Mouse (Mus musculus) Patski (cell line): ENCODE results near the gene Rab21. TPM values are rescaled to one million over a fixed set of nuclear protein-coding genes. Genes with fewer than 3 reads are reported as not detected.
A peak's percentile ranks its signal among the peaks of the same experiment; 100 is the strongest.

Experiments used
- ATAC-seq: fragments of 100-300 bp; one replicate; pipeline ENCODE4 v1.8.0; 2021
- CTCF ChIA-PET: fragments of 350-600 bp; sonication (Branson Sonifier 250); formaldehyde crosslinking; loops from one replicate; lab custom pipeline; 2022; ENCODE audit warnings: inconsistent platforms; lab: Charles Lee
- POLR2A ChIA-PET: fragments of 350-600 bp; sonication (Branson Sonifier 250); formaldehyde crosslinking; loops from one replicate; lab custom pipeline; 2022; ENCODE audit warnings: antibody characterized with exemption, inconsistent platforms; lab: Charles Lee
- DNase-seq: peaks from one replicate; pipeline ENCODE4 v3.0.0-alpha.2; 2011; ENCODE audit warnings: low read depth, low spot score
- H3K27me3 ChIP-seq: fragments of 371-371 bp; one replicate; pipeline ENCODE4 v1.5.1; 2021
- CTCF ChIP-seq: fragments of 100-300 bp; IDR thresholded peaks from one replicate; pipeline ENCODE4 v1.5.1; 2021
- in situ Hi-C: fragments of 300-500 bp; cut with MboI; formaldehyde crosslinking; loops from 3 replicates; pipeline ENCODE4 v1.11.1; 2018; ENCODE audit warnings: low pct_unique_long_range_greater_than_20kb, mixed read lengths
- polyA plus RNA-seq: library from polyadenylated mRNA; unstranded; gene quantifications from one replicate; pipeline ENCODE4 v1.2.3, GENCODE M21; 2021

The Rab21 gene
- polyA plus RNA-seq, 1 experiment from 2014 or later, result 58.2 TPM

GRCm38 (mm10) chr10:115253521-115253920, 61.9 kb downstream of the Rab21 start:
- in situ Hi-C loops, result no loop called here
- no peaks in the 10 kb centered on the region for H3K27me3 ChIP-seq
- no peak for TF ChIP-seq CTCF
- ATAC-seq (no peak), DNase-seq (no peak)
- ChIA-PET CTCF (no interaction called here), POLR2A (no interaction called here)

GRCm38 (mm10) chr10:115252321-115252757, 63.1 kb downstream of the Rab21 start:
- DNase-seq, result no peak
- no peaks in the 10 kb centered on the region for H3K27me3 ChIP-seq
- no peak for TF ChIP-seq CTCF
- no peak for ATAC-seq
- POLR2A ChIA-PET, result no interaction called here
- in situ Hi-C loops, result no loop called here
- CTCF ChIA-PET, result no interaction called here

GRCm38 (mm10) chr10:115251088-115251934, 64.1 kb downstream of the Rab21 start, which contains the start of gene Tbc1d15:
TSS of gene Tbc1d15 (minus strand) at chr10:115251467.
- TF ChIP-seq CTCF, result no peak
- peak; percentile 72 for ATAC-seq
- in situ Hi-C loops, result no loop called here
- ChIA-PET POLR2A (no interaction called here), CTCF (no interaction called here)
- H3K27me3 ChIP-seq, result no peaks in the 10 kb centered on the region
- DNase-seq, result peak; percentile 92

- no peak for TF ChIP-seq CTCF
- POLR2A ChIA-PET, result no interaction called here
- no peak for DNase-seq
Observed at GRCm38 (mm10) chr10:115250235-115251087, 64.9 kb downstream of the Rab21 start.

GRCm38 (mm10) chr10:115248041-115248440, 67.4 kb downstream of the Rab21 start:
- in situ Hi-C loops, result no loop called here
- ATAC-seq, result no peak
- no peak for TF ChIP-seq CTCF

More at GRCm38 (mm10) chr10:115250235-115251087, 64.9 kb downstream of the Rab21 start:
- H3K27me3 ChIP-seq, result no peaks in the 10 kb centered on the region
- in situ Hi-C loops, result no loop called here
- peak; percentile 59 for ATAC-seq
- CTCF ChIA-PET, result no interaction called here

GRCm38 (mm10) chr10:115245488-115245887, 69.9 kb downstream of the Rab21 start:
- no peak for TF ChIP-seq CTCF
- ChIA-PET POLR2A (interaction anchor here (0.6 kb wide), 1 partner anchor 70 kb away, joined by 3 read pairs; no protein-coding TSS in a partner anchor), CTCF (no interaction called here)
- in situ Hi-C loops, result no loop called here
- DNase-seq (no peak), ATAC-seq (no peak)
- H3K27me3 ChIP-seq, result no peaks in the 10 kb centered on the region

More at GRCm38 (mm10) chr10:115248041-115248440, 67.4 kb downstream of the Rab21 start:
- no peak for DNase-seq
- CTCF ChIA-PET, result interaction anchor here (1.0 to 1.2 kb wide), 2 partner anchors 16 to 75 kb away, joined by 3 read pairs; no protein-coding TSS in a partner anchor
- POLR2A ChIA-PET, result interaction anchor here (0.6 to 1.7 kb wide), 2 partner anchors 14 to 15 kb away, joined by 3 to 4 read pairs; no protein-coding TSS in a partner anchor
- no peaks in the 10 kb centered on the region for H3K27me3 ChIP-seq

- peak; percentile 59 for TF ChIP-seq CTCF
- no peaks in the 10 kb centered on the region for H3K27me3 ChIP-seq
- CTCF ChIA-PET, result interaction anchor here (1.2 to 2.8 kb wide), 2 partner anchors 8 to 11 kb away, joined by 3 to 9 read pairs; no protein-coding TSS in a partner anchor
- in situ Hi-C loops, result no loop called here
- DNase-seq (no peak), ATAC-seq (peak; percentile 39)
- POLR2A ChIA-PET, result interaction anchor here (1.0 kb wide), 1 partner anchor 9 kb away, joined by 3 read pairs; no protein-coding TSS in a partner anchor
Observed at GRCm38 (mm10) chr10:115241082-115241595, 74.3 kb downstream of the Rab21 start.

GRCm38 (mm10) chr10:115237931-115238330, 77.5 kb downstream of the Rab21 start:
- ChIA-PET CTCF (no interaction called here), POLR2A (no interaction called here)
- no peaks in the 10 kb centered on the region for H3K27me3 ChIP-seq
- DNase-seq (no peak), ATAC-seq (no peak)
- in situ Hi-C loops, result no loop called here
- no peak for TF ChIP-seq CTCF

Other genes with a start within 250 kb of the Rab21 start
- gene Tph2, start 130.6 kb downstream of the Rab21 start, polyA plus RNA-seq, result not detected
- gene Tbc1d15, start 64.1 kb downstream of the Rab21 start, polyA plus RNA-seq, result 116 TPM
- gene Tmem19, start 46.9 kb upstream of the Rab21 start, polyA plus RNA-seq, result 29.5 TPM
- gene Thap2, start 68.8 kb upstream of the Rab21 start, polyA plus RNA-seq, result 11.5 TPM
- gene Zfc3h1, start 69.4 kb upstream of the Rab21 start, polyA plus RNA-seq, result 36.8 TPM